Mouse (Mus musculus) heart, embryonic 12.5 days (tissue): ENCODE measurements around the gene Palld. TPM values are rescaled to one million over a fixed set of nuclear protein-coding genes. Genes with fewer than 3 reads are reported as not detected.

Experiments used
- ATAC-seq: fragments of 200-750 bp; cut with Nextera tagmentation; 2 replicates; pipeline ENCODE4 v1.8.0; 2017; ENCODE audit warnings: moderate TSS enrichment, moderate library complexity; ENCODE audit not compliant: insufficient number of reproducible peaks, low FRiP score
- H3K27ac ChIP-seq: fragments of 300-500 bp; sonication (generic); 2 replicates; pipeline ENCODE4 v1.5.1; 2016; ENCODE audit warnings: mild to moderate bottlenecking, moderate library complexity; ENCODE audit not compliant: poor library complexity, severe bottlenecking
- H3K27me3 ChIP-seq: fragments of 300-500 bp; sonication (generic); replicated peaks from 2 replicates; pipeline ENCODE4 v1.6.1; 2016; ENCODE audit warnings: mild to moderate bottlenecking, moderate library complexity
- H3K36me3 ChIP-seq: fragments of 300-500 bp; sonication (generic); 2 replicates; pipeline ENCODE4 v1.6.1; 2016; ENCODE audit warnings: mild to moderate bottlenecking, moderate library complexity
- H3K4me1 ChIP-seq: fragments of 300-500 bp; sonication (generic); replicated peaks from 2 replicates; pipeline ENCODE4 v1.6.1; 2016; ENCODE audit warnings: mild to moderate bottlenecking
- H3K4me2 ChIP-seq: fragments of 300-500 bp; sonication (generic); 2 replicates; pipeline ENCODE4 v1.6.1; 2016; ENCODE audit warnings: mild to moderate bottlenecking, moderate library complexity
- H3K4me3 ChIP-seq: fragments of 300-500 bp; sonication (generic); 2 replicates; pipeline ENCODE4 v1.5.1; 2016; ENCODE audit warnings: mild to moderate bottlenecking
- H3K9ac ChIP-seq: fragments of 300-500 bp; sonication (generic); 2 replicates; pipeline ENCODE4 v1.6.1; 2016; ENCODE audit warnings: mild to moderate bottlenecking, moderate library complexity
- H3K9me3 ChIP-seq: fragments of 300-500 bp; sonication (generic); replicated peaks from 2 replicates; pipeline ENCODE4 v1.6.1; 2016; ENCODE audit warnings: mild to moderate bottlenecking, moderate library complexity
- WGBS: fragments of 180-500 bp; shearing (Covaris S2); methylation state at CpG from one replicate; pipeline ENCODE4 v1.1.7; 2016; 5-methylcytosine and 5-hydroxymethylcytosine counted together
- polyA plus RNA-seq: library from polyadenylated mRNA; unstranded; fragments of >200 nt; fragmentation: Nextera tagmentation; extraction: Ambion mirVana; gene quantifications from 2 replicates; pipeline ENCODE4 v1.2.1, GENCODE M21; 2016

The Palld gene
- polyA plus RNA-seq, 1 experiment from 2014 or later, result 208 TPM

- 74% methylated on average over 6 of the region's 6 CpGs for WGBS
- no peak overlapping the region for H3K9ac ChIP-seq
- ATAC-seq, result no peak
- no peaks in the 10 kb centered on the region for H3K27me3 ChIP-seq
- H3K4me2 ChIP-seq, result no peak overlapping the region
- H3K4me3 ChIP-seq, result no peak overlapping the region
- no peak overlapping the region for H3K27ac ChIP-seq
- H3K9me3 ChIP-seq, result no peaks in the 10 kb centered on the region
- peaks cover 63% of the 10 kb centered on the region for H3K4me1 ChIP-seq
- H3K36me3 ChIP-seq, result peaks cover 4% of the 10 kb centered on the region
Measured at GRCm38 (mm10) chr8:61572697-61573096, 329.8 kb downstream of the Palld start.

- no peak overlapping the region for H3K9ac ChIP-seq
- no peak for ATAC-seq
- 84% methylated on average over 2 of the region's 2 CpGs for WGBS
- no peak overlapping the region for H3K4me3 ChIP-seq
- peaks cover 65% of the 10 kb centered on the region for H3K4me1 ChIP-seq
- H3K4me2 ChIP-seq, result no peak overlapping the region
- no peaks in the 10 kb centered on the region for H3K36me3 ChIP-seq
- no peaks in the 10 kb centered on the region for H3K9me3 ChIP-seq
- H3K27ac ChIP-seq, result no peak overlapping the region
- no peaks in the 10 kb centered on the region for H3K27me3 ChIP-seq
Measured at GRCm38 (mm10) chr8:61570637-61571036, 331.9 kb downstream of the Palld start.

- Histone ChIP-seq H3K4me2 (no peak overlapping the region), H3K9ac (no peak overlapping the region), H3K27ac (peak overlapping the region; percentile 52; the same call in 1 of the 2 replicates), H3K4me3 (no peak overlapping the region), H3K27me3 (no peaks in the 10 kb centered on the region), H3K4me1 (peaks cover 56% of the 10 kb centered on the region), H3K36me3 (no peaks in the 10 kb centered on the region), H3K9me3 (no peaks in the 10 kb centered on the region)
- 69% methylated on average over 4 of the region's 4 CpGs for WGBS
- ATAC-seq, result no peak
Measured at GRCm38 (mm10) chr8:61569721-61570120, 332.8 kb downstream of the Palld start.

- no peak overlapping the region for H3K9ac ChIP-seq
- H3K4me3 ChIP-seq, result no peak overlapping the region
- no peak for ATAC-seq
- no peaks in the 10 kb centered on the region for H3K27me3 ChIP-seq
- H3K9me3 ChIP-seq, result no peaks in the 10 kb centered on the region
- H3K36me3 ChIP-seq, result no peaks in the 10 kb centered on the region
- H3K27ac ChIP-seq, result no peak overlapping the region
- H3K4me1 ChIP-seq, result peaks cover 51% of the 10 kb centered on the region
- no peak overlapping the region for H3K4me2 ChIP-seq
Measured at GRCm38 (mm10) chr8:61569211-61569610, 333.3 kb downstream of the Palld start.

- ATAC-seq, result no peak
- Histone ChIP-seq H3K27ac (no peak overlapping the region), H3K9ac (no peak overlapping the region), H3K4me1 (peaks cover 35% of the 10 kb centered on the region), H3K9me3 (no peaks in the 10 kb centered on the region), H3K4me3 (no peak overlapping the region), H3K4me2 (no peak overlapping the region), H3K27me3 (no peaks in the 10 kb centered on the region), H3K36me3 (peaks cover 10% of the 10 kb centered on the region; the same call in 1 of the 2 replicates)
- 65% methylated on average over 4 of the region's 4 CpGs for WGBS
Measured at GRCm38 (mm10) chr8:61563378-61563777, 339.1 kb downstream of the Palld start.

GRCm38 (mm10) chr8:61562626-61563025 is 339.9 kb downstream of the Palld start:
- peaks cover 10% of the 10 kb centered on the region; the same call in 1 of the 2 replicates for H3K36me3 ChIP-seq
- no peak overlapping the region for H3K27ac ChIP-seq
- no peak overlapping the region for H3K4me3 ChIP-seq
- H3K9me3 ChIP-seq, result no peaks in the 10 kb centered on the region
- 89% methylated on average over 4 of the region's 4 CpGs for WGBS
- no peak overlapping the region for H3K9ac ChIP-seq
- no peaks in the 10 kb centered on the region for H3K27me3 ChIP-seq
- ATAC-seq, result no peak
- peaks cover 38% of the 10 kb centered on the region for H3K4me1 ChIP-seq
- no peak overlapping the region for H3K4me2 ChIP-seq

GRCm38 (mm10) chr8:61561220-61561619 is 341.3 kb downstream of the Palld start:
- Histone ChIP-seq H3K4me3 (no peak overlapping the region), H3K9me3 (no peaks in the 10 kb centered on the region), H3K36me3 (peaks cover 10% of the 10 kb centered on the region; the same call in 1 of the 2 replicates), H3K9ac (no peak overlapping the region), H3K4me1 (peaks cover 42% of the 10 kb centered on the region), H3K27ac (no peak overlapping the region), H3K27me3 (no peaks in the 10 kb centered on the region), H3K4me2 (no peak overlapping the region)
- ATAC-seq, result no peak
- 84% methylated on average over 5 of the region's 5 CpGs for WGBS

- H3K36me3 ChIP-seq, result peaks cover 10% of the 10 kb centered on the region; the same call in 1 of the 2 replicates
- no peak overlapping the region for H3K4me2 ChIP-seq
- peak overlapping the region; percentile 31; the same call in 1 of the 2 replicates for H3K27ac ChIP-seq
- H3K9me3 ChIP-seq, result no peaks in the 10 kb centered on the region
- H3K4me3 ChIP-seq, result no peak overlapping the region
- no peaks in the 10 kb centered on the region for H3K27me3 ChIP-seq
- ATAC-seq, result no peak
- 84% methylated on average over 4 of the region's 4 CpGs for WGBS
- H3K9ac ChIP-seq, result no peak overlapping the region
- peaks cover 49% of the 10 kb centered on the region for H3K4me1 ChIP-seq
Measured at GRCm38 (mm10) chr8:61559979-61560378, 342.5 kb downstream of the Palld start.

- Histone ChIP-seq H3K9ac (no peak overlapping the region), H3K4me3 (no peak overlapping the region), H3K9me3 (no peaks in the 10 kb centered on the region), H3K36me3 (peaks cover 10% of the 10 kb centered on the region; the same call in 1 of the 2 replicates), H3K27me3 (no peaks in the 10 kb centered on the region), H3K4me1 (peaks cover 51% of the 10 kb centered on the region), H3K4me2 (no peak overlapping the region), H3K27ac (peak overlapping the region; percentile 8; the same call in 1 of the 2 replicates)
- 54% methylated on average over 5 of the region's 5 CpGs for WGBS
- ATAC-seq, result no peak
Measured at GRCm38 (mm10) chr8:61559450-61559849, 343.0 kb downstream of the Palld start.

- ATAC-seq, result no peak
- H3K9me3 ChIP-seq, result no peaks in the 10 kb centered on the region
- no peak overlapping the region for H3K4me3 ChIP-seq
- H3K9ac ChIP-seq, result no peak overlapping the region
- H3K4me2 ChIP-seq, result no peak overlapping the region
- peaks cover 10% of the 10 kb centered on the region; the same call in 1 of the 2 replicates for H3K36me3 ChIP-seq
- no peak overlapping the region for H3K27ac ChIP-seq
- H3K27me3 ChIP-seq, result no peaks in the 10 kb centered on the region
- peaks cover 49% of the 10 kb centered on the region for H3K4me1 ChIP-seq
- 68% methylated on average over 12 of the region's 12 CpGs for WGBS
Measured at GRCm38 (mm10) chr8:61558051-61558846, 344.2 kb downstream of the Palld start.

- H3K9ac ChIP-seq, result no peak overlapping the region
- H3K27me3 ChIP-seq, result no peaks in the 10 kb centered on the region
- no peak for ATAC-seq
- H3K27ac ChIP-seq, result no peak overlapping the region
- H3K4me1 ChIP-seq, result peaks cover 57% of the 10 kb centered on the region
- H3K4me3 ChIP-seq, result no peak overlapping the region
- H3K4me2 ChIP-seq, result no peak overlapping the region
- peaks cover 10% of the 10 kb centered on the region; the same call in 1 of the 2 replicates for H3K36me3 ChIP-seq
- H3K9me3 ChIP-seq, result no peaks in the 10 kb centered on the region
Measured at GRCm38 (mm10) chr8:61557036-61557435, 345.5 kb downstream of the Palld start.
